Mouse (Mus musculus) layer of hippocampus, postnatal 25 days (tissue): ENCODE results near the gene Enpep. TPM values are rescaled to one million over a fixed set of nuclear protein-coding genes. Genes with fewer than 3 reads are reported as not detected.

Experiments
- total RNA-seq, 2 experiments: library from RNA; stranded (reverse); gene quantifications; 2 replicates each; pipeline ENCODE4 v1.2.3; 2021

Gene Enpep
- total RNA-seq, 2 experiments from 2014 or later, result 1.4 to 2.3 TPM

Other genes starting within 250 kb of the Enpep start
- gene Pitx2, start 132.8 kb downstream of the Enpep start, total RNA-seq, result not detected
- gene Elovl6, start 199.6 kb upstream of the Enpep start, total RNA-seq, result 10 to 100 TPM; 37.8 to 40.8 TPM